In the genomic region with DNA sequence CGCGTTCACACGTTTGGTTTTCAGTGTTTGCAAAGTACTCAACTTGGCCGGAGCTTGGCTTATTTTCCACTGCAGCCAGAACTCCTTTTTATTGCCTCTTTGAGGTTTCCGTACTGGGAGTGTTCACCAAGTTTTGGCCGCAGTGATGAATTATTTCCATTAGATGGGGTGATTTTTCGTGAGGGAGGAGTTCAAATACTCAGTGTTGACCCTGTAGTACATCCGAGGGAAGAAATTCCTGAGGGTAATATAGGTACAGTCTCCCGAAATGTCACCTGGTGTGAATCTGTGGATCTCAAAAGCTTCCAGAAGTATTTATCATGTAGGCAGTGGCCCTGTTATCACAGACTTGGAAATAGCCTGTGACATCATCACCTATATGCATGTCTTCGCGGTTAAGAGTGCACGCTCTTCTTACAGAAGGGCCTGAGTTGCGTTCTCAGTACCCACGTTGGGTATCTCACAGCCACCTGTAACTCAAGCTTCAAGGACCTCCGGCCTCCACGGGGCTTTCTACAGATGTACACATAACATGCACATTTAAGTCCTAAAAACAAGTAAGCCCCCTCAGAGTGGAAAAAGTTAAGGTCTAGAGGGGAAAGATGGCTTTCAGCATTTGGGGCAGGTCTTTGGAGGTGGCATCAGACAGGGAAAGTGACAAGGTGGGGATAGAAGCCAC, we compare ENCODE assay signal across 9 mouse cellular contexts. TPM values are rescaled to one million over a fixed set of nuclear protein-coding genes. Genes with fewer than 3 reads are reported as not detected.
A peak's percentile ranks its signal among the peaks of the same experiment; 100 is the strongest.
DNase-seq lines count a peak whose midpoint lies in the region; ATAC-seq lines count a peak whose summit lies in the region.
"Had no signal": no experiment of that assay in that cellular context is flagged by ENCODE, and none has a peak within 500 bp of the region (broad histone marks: within the 10 kb centered on the region; RNA-seq: fewer than 3 reads in every experiment).

No protein-coding gene starts in this region.

- WGBS in kidney, embryonic 15.5 days = 42% methylated on average over 16 of the region's 16 CpGs
- 51% methylated on average over 16 of the region's 16 CpGs for WGBS in embryonic facial prominence, embryonic 11.5 days
- WGBS in hindbrain, embryonic 15.5 days = 50% methylated on average over 16 of the region's 16 CpGs
- 55% methylated on average over 16 of the region's 16 CpGs for WGBS in midbrain, embryonic 16.5 days

- peak overlapping the region; percentile 97 for H3K4me2 ChIP-seq in kidney, embryonic 15.5 days
- peak overlapping the region; percentile 14; the same call in 1 of the 2 replicates for H3K4me2 ChIP-seq in embryonic facial prominence, embryonic 11.5 days (ENCODE audit: low read depth, low read length)
- peak overlapping the region; percentile 89 for H3K4me2 ChIP-seq in hindbrain, embryonic 15.5 days
- H3K4me2 ChIP-seq in midbrain, embryonic 16.5 days (ENCODE audit: low read length) = peak overlapping the region; percentile 89

- 0 out of 2 replicates have a peak overlapping the region, but pooled peaks have one; percentile 24 for H3K9ac ChIP-seq in kidney, embryonic 15.5 days
- H3K9ac ChIP-seq in embryonic facial prominence, embryonic 11.5 days (replicated peaks; ENCODE audit: low read length) = no peak overlapping the region
- H3K9ac ChIP-seq in hindbrain, embryonic 15.5 days = 0 out of 2 replicates have a peak overlapping the region, but pooled peaks have one; percentile 7
- H3K9ac ChIP-seq in midbrain, embryonic 16.5 days (ENCODE audit: low read depth, low read length) = no peak overlapping the region

- H3K27ac ChIP-seq in kidney, embryonic 15.5 days = peak overlapping the region; percentile 81
- H3K27ac ChIP-seq in embryonic facial prominence, embryonic 11.5 days (replicated peaks; ENCODE audit: low read depth, low read length) = no peak overlapping the region
- H3K27ac ChIP-seq in hindbrain, embryonic 15.5 days (replicated peaks) = peak overlapping the region; percentile 94
- H3K27ac ChIP-seq in midbrain, embryonic 16.5 days (ENCODE audit: low read length) = peak overlapping the region; percentile 47

- H3K4me1 ChIP-seq in kidney, embryonic 15.5 days = peaks cover 21% of the 10 kb centered on the region
- H3K4me1 ChIP-seq in embryonic facial prominence, embryonic 11.5 days (ENCODE audit: control insufficient read depth, insufficient read depth, low read length) = no peaks in the 10 kb centered on the region
- H3K4me1 ChIP-seq in hindbrain, embryonic 15.5 days (replicated peaks) = peaks cover 34% of the 10 kb centered on the region
- H3K4me1 ChIP-seq in midbrain, embryonic 16.5 days (ENCODE audit: control insufficient read depth, insufficient read depth, low read length) = peaks cover 13% of the 10 kb centered on the region

- no peaks in the 10 kb centered on the region for H3K27me3 ChIP-seq in kidney, embryonic 15.5 days
- no peaks in the 10 kb centered on the region for H3K27me3 ChIP-seq in embryonic facial prominence, embryonic 11.5 days (ENCODE audit: control insufficient read depth, insufficient read depth, low read length)
- no peaks in the 10 kb centered on the region for H3K27me3 ChIP-seq in hindbrain, embryonic 15.5 days
- H3K27me3 ChIP-seq in midbrain, embryonic 16.5 days (ENCODE audit: control insufficient read depth, insufficient read depth, low read depth, low read length) = no peaks in the 10 kb centered on the region

- DNase-seq in kidney, postnatal 25 days = no peak
- no peak for DNase-seq in embryonic facial prominence, embryonic 11.5 days (ENCODE audit: low spot score)
- DNase-seq in layer of hippocampus, postnatal 36 days = no peak
- DNase-seq in layer of hippocampus, adult 9-11 months = no peak
- no peak for DNase-seq in urinary bladder, postnatal 4 days (ENCODE audit: low spot score in 2 of 2)

- H3K4me3 ChIP-seq in kidney, embryonic 15.5 days (replicated peaks) = peak overlapping the region; percentile 91
- H3K4me3 ChIP-seq in embryonic facial prominence, embryonic 11.5 days (ENCODE audit: low read depth, low read length) = no peak overlapping the region
- peak overlapping the region; percentile 73 for H3K4me3 ChIP-seq in hindbrain, embryonic 15.5 days
- peak overlapping the region; percentile 98 for H3K4me3 ChIP-seq in midbrain, embryonic 16.5 days (ENCODE audit: low read depth, low read length)

- no peaks in the 10 kb centered on the region for H3K9me3 ChIP-seq in kidney, embryonic 15.5 days (replicated peaks)
- H3K9me3 ChIP-seq in embryonic facial prominence, embryonic 11.5 days (replicated peaks; ENCODE audit: control insufficient read depth, low read length) = no peaks in the 10 kb centered on the region
- H3K9me3 ChIP-seq in hindbrain, embryonic 15.5 days = no peaks in the 10 kb centered on the region
- H3K9me3 ChIP-seq in midbrain, embryonic 16.5 days (replicated peaks; ENCODE audit: control insufficient read depth, low read length, poor library complexity, severe bottlenecking) = no peaks in the 10 kb centered on the region

- no peaks in the 10 kb centered on the region for H3K36me3 ChIP-seq in kidney, embryonic 15.5 days
- H3K36me3 ChIP-seq in embryonic facial prominence, embryonic 11.5 days (replicated peaks; ENCODE audit: control insufficient read depth, insufficient read depth, low read depth, low read length) = no peaks in the 10 kb centered on the region
- H3K36me3 ChIP-seq in hindbrain, embryonic 15.5 days = no peaks in the 10 kb centered on the region
- no peaks in the 10 kb centered on the region for H3K36me3 ChIP-seq in midbrain, embryonic 16.5 days (ENCODE audit: control insufficient read depth, insufficient read depth, low read length)

- ATAC-seq in kidney, embryonic 15.5 days (replicated peaks; ENCODE audit: low FRiP score) = no peak
- no peak for ATAC-seq in embryonic facial prominence, embryonic 11.5 days (replicated peaks; ENCODE audit: insufficient number of reproducible peaks, low FRiP score, low TSS enrichment, low read depth)
- ATAC-seq in hindbrain, embryonic 15.5 days (ENCODE audit: low FRiP score, low read depth) = no peak
- ATAC-seq in midbrain, embryonic 16.5 days = 0 out of 2 replicates have a peak, but pooled peaks have one; percentile 0

RNA-seq across cellular contexts. Expression of a gene that starts 4.4 kb away (rescaled TPM):
- 37.3 and 40.2 TPM in 2 replicates for polyA plus RNA-seq in kidney, embryonic 15.5 days (2015; fragmentation: Nextera tagmentation; extraction: Ambion mirVana)
- 42.8 and 49.0 TPM in 2 replicates for polyA plus RNA-seq in embryonic facial prominence, embryonic 11.5 days (2014; fragmentation: Nextera tagmentation; extraction: Ambion mirVana)
- polyA plus RNA-seq in hindbrain, embryonic 15.5 days (2015; fragmentation: Nextera tagmentation; extraction: Ambion mirVana) = 48.7 and 52.7 TPM in 2 replicates
- polyA plus RNA-seq in midbrain, embryonic 16.5 days (2015; fragmentation: Nextera tagmentation; extraction: Ambion mirVana) = 37.2 and 40.8 TPM in 2 replicates
- total RNA-seq in layer of hippocampus, postnatal 36 days (2021) = 10 to 100 TPM; 60.8 to 67.3 TPM

RNA-seq across cellular contexts. Expression of a gene that starts 56.9 kb away (rescaled TPM):
- polyA plus RNA-seq in kidney, embryonic 15.5 days (2015; fragmentation: Nextera tagmentation; extraction: Ambion mirVana) = not detected in 2 replicates
- 2.4 TPM in 1 of 2 replicates, not detected in the other for polyA plus RNA-seq in embryonic facial prominence, embryonic 11.5 days (2014; fragmentation: Nextera tagmentation; extraction: Ambion mirVana)
- polyA plus RNA-seq in hindbrain, embryonic 15.5 days (2015; fragmentation: Nextera tagmentation; extraction: Ambion mirVana) = not detected in 2 replicates
- not detected in 2 replicates for polyA plus RNA-seq in midbrain, embryonic 16.5 days (2015; fragmentation: Nextera tagmentation; extraction: Ambion mirVana)
- total RNA-seq in layer of hippocampus, postnatal 36 days (2021) = not detected
- polyA plus RNA-seq: gonadal fat pad, adult 2 months had no signal

Comparison
In these comparisons a context has a peak if more than half of its experiments do, and no peak if none do; other contexts are left out.
1. H3K4me2 ChIP-seq: peak in every context shown above with its lines; median percentile 97 in kidney, embryonic 15.5 days; 89 in hindbrain, embryonic 15.5 days; 89 in midbrain, embryonic 16.5 days; 14 in embryonic facial prominence, embryonic 11.5 days.
2. H3K9ac ChIP-seq: peak in kidney, embryonic 15.5 days (single experiment) and hindbrain, embryonic 15.5 days (single experiment); none in embryonic facial prominence, embryonic 11.5 days (single experiment) and midbrain, embryonic 16.5 days (single experiment).